Mouse (Mus musculus): Measurements from ENCODE around the gene Fbxl3.

Fbxl3 gene

GRCm38 (mm10) chr14:103046677-103047076 lies 52.7 kb downstream of the Fbxl3 start, which contains the start of gene Acod1:
TSS of gene Acod1 (plus strand) at chr14:103046977.
- in situ Hi-C loops (cut with MseI, MboI): loop anchor here in 1 of 2 experiments (5.0 kb wide), 1 partner anchor 34 kb away; no protein-coding TSS in a partner anchor

GRCm38 (mm10) chr14:103037016-103037415 lies 62.4 kb downstream of the Fbxl3 start:
- in situ Hi-C loops (cut with MseI, MboI): no loop called here

GRCm38 (mm10) chr14:103034076-103034475 lies 65.3 kb downstream of the Fbxl3 start:
- in situ Hi-C loops (cut with MseI, MboI): no loop called here

GRCm38 (mm10) chr14:103033271-103033823 lies 66.0 kb downstream of the Fbxl3 start:
- in situ Hi-C loops (cut with MseI, MboI): no loop called here

Measured in mouse trophoblast stem cell (cell line).